Mouse (Mus musculus) adrenal gland, adult 8-10 months (tissue): ENCODE results near the gene Dlst. TPM values are rescaled to one million over a fixed set of nuclear protein-coding genes. Genes with fewer than 3 reads are reported as not detected.
"Not testable (repeated sequence)": the region's sequence is repeated elsewhere in the genome, so short reads cannot be mapped to it uniquely, and the experiment has no call there.

Source experiments
- DNase-seq: peaks from one replicate; pipeline ENCODE4 v3.0.0; 2022
- total RNA-seq, 4 experiments: library from RNA; stranded (reverse); gene quantifications; 2 replicates each; pipeline ENCODE4 v1.2.4; 2022

Dlst gene
- total RNA-seq, 4 experiments from 2014 or later: 226 to 318 (median 254) TPM

DNA sequence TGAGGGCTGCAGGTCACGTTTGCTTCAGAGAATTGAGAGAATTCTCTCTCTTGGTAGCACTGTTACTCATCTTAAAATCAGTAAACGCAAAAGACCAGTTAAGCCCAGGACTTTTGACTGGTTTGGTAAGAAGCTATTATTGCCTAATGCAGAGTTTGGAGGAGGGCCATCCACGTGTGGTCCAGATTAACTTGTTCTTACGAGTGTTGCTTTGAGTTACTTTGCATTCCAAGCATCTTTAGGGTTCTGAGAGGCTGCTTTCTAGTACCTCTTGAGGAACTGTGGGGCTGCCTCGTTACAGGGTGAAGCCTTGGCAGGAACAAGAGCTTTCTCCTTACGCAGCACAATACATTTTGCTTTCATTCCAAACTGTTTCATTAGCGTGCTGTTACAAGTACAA, 5.0 kb downstream of the Dlst start:
- no peak for DNase-seq

DNA sequence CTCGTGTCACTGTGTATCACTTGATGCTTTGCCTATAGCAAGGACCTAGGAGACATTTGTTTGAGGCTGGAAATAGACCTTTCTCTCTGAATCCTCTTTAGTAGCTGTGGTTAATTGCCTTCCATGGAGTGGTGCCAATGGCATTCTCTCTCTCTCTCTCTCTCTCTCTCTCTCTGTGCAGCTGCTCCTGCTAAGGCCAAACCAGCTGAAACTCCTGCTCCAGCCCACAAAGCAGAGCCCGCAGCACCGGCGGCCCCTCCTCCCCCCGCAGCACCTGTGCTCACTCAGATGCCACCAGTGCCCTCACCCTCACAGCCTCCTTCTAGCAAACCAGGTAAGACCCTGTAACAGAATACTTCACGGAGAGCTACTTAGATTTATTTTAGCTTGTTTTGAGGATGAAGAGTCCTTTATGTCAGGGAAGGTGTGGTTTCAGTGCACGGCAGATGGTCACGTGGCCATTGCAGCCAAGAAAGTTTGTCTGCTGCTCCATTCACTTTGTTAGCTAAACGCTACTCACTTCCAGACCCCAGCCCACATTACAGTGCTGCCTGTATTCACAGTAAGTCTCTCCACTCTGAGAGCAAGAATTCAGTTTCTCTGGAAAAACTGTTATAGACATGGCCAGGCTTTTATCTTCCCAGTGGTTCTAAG, 11.3 kb downstream of the Dlst start:
- no peak for DNase-seq

DNA sequence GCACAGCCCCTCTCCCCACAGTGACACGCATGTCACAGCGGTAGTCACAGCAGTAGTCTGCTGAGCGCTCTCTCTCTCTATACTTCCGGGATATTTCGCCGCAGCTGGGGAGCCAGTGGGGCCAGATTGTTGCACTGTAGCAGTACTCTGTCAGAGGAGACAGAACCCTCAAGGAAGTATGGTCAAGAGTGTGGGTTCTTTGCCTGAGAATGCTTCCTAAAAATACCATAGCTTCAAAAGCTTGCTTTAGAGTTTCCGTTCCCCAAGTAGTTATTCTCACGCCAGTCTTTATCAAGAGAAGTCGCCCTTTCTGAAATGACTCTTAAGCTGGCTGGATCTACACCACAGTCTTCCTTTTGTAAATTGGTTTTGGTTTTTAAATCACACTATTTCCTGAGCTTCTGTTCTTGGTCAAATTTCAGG, 12.5 kb downstream of the Dlst start:
- DNase-seq: no peak

DNA sequence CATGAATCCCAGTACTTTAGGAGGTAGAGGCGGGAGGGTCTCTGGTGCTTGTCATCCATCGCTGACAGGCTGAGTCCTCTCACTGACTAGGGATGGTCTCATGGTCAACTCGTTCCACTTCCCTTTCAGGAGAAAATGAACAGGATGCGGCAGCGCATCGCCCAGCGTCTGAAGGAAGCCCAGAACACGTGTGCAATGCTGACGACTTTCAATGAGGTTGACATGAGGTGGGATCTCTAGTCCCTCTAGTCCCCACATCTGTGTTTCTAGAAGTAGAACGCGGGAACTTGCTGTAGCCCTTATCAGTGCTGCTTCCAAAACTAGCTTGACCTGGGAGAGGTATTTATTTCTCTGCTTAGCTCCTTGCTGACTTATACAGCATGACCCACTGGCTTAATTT, 13.0 kb downstream of the Dlst start:
- DNase-seq: no peak

DNA sequence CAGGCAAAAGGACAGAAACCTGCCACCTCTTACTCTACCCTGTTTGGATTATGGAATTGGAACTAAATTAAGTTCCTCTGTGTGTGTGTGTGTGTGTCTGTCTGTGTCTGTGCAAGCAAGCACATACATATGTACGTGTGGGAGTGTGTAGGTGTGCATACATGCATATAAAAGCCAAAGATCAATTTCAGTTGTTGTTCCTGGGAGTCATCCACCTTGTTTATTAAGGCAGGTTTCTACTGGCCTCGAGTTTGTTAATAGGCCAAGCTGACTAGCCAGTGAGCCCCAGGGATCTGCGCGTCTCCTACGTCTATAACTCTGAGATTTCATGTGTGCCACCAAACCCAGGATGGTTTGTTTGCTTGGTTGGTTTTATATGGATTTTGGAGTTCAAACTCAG, 14.1 kb downstream of the Dlst start:
- DNase-seq: no peak

DNA sequence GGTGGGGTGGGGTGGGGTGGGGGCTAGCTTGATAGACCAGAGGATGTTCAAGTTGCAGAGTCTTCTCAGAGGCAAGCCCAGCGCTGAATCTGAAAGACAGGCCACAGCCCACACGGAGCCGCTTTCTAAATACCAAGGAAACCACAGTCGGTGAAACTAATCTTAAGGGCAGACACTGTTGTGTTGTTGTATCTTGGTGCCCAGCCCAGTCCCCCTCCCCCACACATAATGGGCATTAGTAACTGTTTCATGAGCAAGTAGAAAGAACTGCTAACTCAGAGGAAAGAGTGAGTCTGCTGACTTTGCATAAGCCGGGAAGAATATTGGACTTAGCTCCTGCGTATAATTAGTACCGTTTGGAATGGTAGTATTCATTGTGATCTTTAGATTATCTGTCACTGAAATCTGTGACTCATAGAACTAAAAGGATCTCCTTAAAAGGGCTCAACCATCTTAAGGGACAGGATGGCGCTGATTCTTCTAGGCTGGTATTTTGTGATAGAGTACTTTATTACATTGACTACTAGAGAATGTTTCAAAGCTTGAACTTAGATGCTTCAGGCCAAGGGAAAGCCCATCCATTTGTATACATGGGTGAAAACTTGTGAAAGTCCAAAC, 16.5 kb downstream of the Dlst start:
- DNase-seq: no peak

DNA sequence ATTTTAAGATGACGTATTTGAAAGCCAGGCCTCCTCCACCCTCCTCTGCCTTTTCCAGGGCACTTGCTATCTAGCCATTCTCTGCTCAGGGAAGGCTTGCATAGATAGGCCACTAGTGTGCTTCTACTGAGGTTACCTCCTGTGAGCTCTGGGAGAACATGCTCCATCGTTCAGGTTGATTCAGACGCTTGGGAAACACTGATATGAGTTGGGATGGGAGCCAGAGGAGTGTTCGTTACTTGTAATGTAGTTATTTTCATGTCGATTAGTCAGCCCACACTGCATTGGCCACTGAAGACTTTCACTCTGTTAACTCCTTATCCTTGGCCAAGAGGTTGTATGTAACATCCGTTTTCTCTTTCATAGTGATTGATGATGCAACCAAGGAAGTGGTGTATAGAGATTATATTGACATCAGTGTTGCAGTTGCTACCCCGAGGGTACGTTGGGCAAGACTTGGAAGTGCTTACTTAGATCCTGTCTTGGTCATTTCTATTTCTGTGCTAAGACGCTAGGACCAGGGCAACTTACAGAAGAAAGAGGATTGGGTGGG, 18.9 kb downstream of the Dlst start:
- no peak for DNase-seq

DNA sequence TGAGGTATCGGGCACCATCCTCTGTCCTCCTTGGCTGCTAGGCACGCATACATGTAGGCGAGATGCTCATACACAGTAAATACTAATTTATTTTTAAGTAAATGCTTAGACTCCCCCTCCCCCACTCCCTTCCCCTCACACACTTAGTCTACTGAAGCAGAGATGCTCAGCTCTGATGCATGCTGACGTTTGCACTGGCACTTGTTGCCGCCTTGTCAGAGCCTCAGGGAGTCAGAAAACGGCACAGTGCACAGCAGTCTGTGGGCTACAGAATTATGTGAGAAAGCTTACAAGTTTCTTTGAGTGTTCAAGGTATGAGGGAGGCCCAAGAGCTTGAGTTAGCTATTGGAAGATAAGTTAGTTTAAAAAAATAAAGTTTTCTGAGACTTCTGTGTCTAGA, 20.7 kb downstream of the Dlst start:
- no peak for DNase-seq

DNA sequence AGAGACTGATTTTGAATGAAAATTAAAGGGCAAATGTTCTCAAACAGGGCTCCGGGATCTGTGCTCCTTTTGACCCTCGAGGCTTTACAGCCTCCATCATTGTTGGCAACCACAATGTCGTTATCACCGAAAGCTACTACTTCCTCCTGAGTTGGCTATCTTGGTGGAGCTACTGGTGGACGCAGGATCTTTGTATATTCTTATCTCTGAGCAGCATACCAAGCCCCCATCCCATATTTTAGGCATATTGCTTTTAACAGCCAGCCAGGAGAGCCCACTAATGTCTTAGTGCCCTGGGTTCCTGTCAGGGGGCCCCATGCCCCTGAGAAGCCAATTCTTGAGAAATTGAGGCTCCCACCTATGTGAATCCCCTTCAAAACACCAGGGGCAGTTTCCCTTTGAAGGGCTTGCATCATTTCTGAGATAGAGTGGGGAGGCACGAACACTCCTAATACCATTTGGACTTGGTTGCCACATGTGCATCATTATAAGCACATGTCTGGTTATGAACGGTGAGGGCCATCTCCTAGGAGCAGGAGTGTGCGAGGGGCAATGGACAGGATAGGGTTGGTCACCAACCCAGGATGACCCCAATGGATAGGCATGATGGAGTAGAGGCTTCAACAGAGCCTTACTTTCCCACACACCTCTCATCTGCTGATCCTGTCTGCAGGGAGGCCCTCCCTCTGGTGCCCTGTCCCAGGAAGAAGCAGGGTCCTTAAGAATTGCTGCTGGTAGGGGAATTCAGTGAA, 23.6 kb downstream of the Dlst start:
- no peak for DNase-seq

DNA sequence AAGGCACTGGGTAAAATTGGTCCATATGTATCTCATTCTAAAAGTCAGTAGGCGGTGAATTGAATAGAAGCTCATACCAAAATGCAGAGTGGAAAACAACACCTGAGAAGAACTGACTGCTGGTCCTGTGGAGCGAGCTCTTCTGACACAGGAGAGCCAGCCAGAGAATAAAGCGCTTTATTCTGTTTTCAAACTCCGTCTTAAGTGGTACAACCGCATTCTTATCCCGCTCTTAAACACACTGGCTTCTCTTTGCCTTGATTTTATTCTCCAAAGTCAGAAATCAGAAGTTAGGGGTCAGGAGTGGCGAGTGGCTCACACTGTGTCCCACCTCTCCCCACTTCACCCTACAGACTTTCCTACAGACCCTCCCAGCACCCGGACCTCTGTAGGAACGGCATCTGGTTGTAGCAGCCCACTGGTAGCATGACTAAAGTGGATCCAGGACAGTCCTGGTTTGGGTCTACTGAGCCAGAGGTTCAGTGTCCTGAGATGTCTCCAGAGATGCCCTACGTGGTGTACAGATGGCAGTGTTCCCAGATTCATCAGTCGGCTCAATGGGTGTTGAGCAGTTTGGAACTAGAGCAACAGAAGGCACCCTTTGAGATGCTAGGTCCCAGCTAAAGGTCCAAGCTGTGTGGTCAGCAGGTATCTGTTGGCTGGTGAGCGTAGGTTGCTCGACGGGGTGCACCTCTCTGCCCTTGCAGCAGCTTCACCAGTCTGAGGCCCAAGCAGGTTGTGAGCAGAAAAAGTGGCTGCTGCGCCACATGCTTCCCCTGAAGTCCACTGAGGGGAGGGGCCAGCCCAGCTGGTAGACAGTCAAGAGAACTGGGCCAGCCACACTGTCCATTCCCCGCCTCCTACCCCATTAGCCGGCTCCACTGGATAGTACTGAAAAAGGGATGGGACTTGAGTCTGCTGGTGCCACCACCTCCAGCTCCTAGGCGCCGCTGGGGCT, 25.2 kb downstream of the Dlst start:
- DNase-seq: no peak

DNA sequence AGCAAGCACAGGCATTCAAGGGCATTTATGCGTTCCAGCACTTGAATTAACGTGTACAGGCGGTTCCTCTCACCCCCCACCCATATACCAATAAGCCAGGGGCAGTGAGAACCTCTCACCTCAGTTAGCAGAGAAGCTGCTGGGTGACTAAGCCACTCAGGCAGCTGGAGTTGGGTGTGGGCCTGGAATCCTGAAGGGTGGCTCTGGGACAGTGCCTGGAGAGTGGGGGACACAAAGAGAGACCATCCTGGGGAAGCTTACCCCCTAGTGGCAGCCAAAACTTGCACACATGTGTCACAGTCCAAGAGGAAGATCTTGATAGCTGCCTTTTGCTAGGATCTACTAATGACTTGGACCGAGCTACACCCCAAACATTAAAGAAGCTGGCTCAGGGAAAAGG, 26.0 kb downstream of the Dlst start:
- no peak for DNase-seq

DNA sequence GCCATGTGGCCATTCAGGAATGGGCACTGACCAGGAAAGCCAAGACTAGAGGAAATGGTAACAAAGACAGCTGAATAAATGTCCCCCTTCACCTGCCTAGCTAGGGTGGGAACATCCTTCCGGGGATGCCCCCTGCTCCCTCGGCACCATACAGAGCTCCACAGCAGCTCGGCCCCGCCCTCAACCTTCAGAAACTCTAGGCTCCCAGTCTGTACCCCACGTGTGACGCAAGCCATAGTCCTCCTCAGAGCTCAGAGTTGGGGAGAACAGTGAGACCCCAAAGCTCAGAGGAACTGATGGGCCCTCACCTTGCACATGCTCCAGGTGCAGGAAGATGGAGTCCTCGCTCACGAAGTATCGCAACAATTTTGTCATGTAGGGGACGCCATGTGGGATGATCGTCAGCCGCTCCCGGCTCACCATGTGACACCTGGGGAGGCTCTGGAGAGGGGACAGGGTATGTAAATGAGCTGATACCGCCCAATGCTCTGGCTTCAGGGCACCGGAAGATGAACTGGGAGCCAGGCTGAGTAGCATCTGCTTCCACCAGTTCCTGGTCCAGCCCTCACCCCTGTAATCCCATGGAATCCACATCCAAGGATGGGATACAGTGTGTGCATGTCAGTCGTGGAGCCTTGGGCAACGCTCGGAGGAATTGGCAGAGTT, 29.5 kb downstream of the Dlst start:
- no peak for DNase-seq

DNA sequence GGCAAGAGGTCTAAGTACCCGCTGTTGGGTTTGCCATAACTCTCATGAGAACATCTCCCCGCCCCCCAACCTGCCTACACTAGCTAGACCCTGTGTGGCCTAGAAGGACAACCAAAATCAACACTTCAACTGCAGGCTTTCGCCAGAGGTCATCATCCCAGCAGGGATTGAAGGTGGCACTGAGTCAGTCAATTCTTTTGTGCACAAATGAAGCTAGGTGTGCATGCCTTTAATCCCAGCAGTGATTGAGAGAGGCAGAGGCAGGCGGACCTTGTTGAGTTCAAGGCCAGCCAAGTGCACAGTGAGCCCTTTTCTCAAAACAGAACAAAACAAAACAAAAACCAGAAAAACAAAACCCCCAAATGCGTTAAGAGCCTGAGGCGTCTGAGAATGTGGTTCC, 30.5 kb downstream of the Dlst start:
- no peak for DNase-seq

DNA sequence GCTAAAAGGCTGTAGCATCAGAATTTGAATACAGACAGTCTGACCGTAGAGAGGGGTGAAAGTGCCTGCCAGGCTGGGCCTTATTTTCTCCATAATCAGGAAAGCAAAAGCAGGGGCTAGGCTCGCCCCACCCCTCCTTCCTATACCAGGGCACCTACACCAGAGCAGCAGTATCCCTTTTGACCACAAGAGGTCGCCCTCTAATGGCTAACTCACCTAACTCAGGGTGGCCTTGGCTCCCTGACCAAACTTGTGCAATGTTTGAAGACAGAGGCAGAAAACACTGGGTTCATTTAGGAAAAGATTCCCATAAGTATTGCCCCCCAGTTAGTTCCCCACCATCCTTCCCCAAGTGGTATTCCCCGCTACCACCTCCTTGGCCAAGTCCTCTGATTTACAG, 32.2 kb downstream of the Dlst start:
- DNase-seq: peak; percentile 67

DNA sequence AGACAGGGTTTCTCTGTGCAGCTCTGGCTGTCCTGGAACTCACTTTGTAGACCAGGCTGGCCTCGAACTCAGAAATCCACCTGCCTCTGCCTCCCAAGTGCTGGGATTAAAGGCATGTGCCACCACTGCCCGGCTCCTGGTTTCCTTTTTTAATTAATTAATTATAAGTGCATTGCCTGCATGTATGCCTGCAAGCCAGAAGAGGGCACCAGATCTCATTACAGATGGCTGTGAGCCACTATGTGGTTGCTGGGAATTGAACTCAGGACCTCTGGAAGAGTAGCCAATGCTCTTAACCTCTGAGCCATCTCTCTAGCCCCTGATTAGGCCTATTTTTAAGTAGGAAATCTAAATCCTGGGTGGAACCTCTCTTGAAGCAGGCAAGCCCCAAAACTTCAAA, 33.6 kb downstream of the Dlst start:
- not testable (repeated sequence) for DNase-seq

DNA sequence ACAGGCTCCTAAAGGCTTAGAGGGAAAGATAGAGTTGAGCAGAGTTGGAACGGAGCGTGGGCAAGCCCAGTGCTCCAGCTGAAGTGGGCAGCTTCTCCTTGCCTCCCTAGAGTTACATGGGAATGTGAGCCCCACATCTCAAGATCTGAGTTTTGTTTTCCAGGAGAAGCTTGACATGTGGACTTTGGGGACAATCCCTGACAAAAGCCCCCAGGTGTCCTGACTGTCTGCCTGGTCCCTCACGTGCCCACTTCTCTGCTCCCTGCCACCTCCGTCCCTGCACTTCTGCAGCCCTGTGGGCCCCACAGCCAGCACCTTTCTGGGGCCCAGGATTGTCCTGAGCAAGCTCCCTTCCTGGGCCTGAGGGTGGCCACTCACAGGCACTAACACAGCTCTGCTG, 34.2 kb downstream of the Dlst start:
- DNase-seq: no peak

DNA sequence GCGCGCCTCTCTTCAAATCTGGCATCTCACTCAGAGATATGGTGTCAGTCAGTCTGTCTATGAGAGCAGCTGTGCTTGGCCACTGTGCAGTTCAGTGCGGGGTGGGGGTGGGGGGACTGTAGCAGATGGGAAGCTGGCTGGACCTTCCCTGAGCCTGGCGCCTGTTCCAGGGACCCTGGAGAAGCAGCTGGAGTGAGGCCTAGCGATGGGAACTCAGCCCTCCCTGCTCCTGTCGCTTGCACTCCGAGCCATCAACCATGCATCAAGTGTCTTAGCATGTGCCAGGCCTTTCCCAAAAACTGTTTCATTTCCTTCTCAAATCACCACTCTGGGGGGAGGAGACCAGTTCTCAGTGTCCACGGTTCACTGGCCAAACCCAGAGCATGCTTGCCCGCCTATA, 35.0 kb downstream of the Dlst start:
- no peak for DNase-seq

DNA sequence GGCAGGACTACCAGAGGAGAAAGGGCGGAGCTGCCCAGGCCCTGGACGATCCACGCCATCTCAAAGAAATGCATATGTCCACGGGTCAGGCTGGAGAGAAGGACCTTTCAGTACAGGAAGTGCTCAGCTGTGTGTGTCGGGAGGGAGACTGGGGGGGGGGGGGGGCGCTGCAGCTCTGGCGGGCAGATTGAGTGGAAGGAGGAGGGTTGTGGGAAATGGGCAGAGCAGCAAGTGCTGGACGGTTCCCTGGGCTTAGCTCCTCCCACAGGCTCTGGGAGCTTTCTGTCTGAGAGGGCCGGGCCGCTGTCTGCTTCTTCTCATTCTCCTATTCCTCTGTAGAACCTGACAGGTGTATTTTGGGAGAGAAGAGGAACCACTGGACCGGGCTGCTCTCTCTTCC, 35.7 kb downstream of the Dlst start:
- no peak for DNase-seq

DNA sequence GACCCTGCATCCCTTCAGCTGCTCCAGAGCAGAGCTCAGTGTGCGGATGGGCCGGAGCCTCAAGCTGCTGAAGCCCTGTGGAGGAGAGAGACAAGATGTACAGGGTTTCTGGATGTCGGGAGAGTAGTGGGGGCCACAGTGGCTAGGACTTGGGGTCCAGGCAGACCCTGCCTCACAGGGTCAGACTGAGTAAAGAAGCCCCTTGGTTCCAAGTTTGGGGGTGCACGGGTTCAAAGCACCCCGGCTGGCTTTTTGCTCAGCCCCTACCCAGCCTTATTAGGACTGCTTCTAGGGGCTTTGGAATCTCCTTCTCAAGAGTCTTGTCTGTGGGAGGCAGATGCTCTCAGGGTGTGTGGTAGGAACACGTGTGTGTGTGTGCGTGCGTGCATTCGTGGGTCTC, 36.2 kb downstream of the Dlst start:
- DNase-seq: no peak

DNA sequence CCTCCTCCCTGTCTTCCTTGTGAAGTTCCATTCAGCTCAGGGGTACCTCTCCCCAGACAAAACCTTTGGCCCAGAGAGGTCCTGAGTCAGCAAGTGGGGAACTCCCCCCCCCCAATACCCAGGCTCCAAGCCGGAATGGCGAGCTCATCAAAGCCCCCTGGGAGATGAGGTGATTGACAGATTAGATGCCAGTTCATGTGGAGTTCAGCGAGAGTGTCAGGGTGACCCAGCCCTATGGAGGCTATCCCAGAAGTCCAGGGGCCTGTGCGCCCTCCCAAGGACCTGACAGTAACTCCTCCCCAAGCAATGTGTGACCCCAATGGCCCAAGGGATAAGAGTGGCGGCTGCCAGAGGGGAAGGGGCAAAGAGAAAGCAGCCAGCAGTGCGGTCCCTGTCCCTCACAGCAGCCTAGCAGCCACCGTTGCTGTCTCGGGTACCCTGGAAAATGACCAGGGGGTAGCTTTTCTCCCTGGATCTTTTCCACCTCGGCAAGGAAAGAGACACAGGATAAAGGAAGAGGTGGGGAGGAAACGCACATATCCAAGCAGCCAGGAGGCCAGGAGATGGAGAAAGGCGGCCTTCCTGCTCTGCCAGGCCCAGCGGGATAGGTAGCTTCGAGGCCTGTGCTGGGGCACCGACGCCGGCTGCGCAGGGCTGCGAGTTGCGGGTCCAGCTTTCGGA, 39.8 kb downstream of the Dlst start:
- DNase-seq: no peak
